Mouse (Mus musculus): ENCODE data around the gene Tspo.

GRCm38 (mm10) chr15:83567728-83568127 lies 4.3 kb downstream of the Tspo start:
- TF ChIP-seq EP300 (IDR thresholded peaks at IDR 0.05; ENCODE audit: low read depth in 1 of 2, low read length in 2 of 2) (no peak), CTCF (IDR thresholded peaks at IDR 0.05 in 2 of 3, conservative IDR thresholded peaks at IDR 0.05 in 1 of 3; ENCODE audit: control insufficient read depth in 1 of 3, insufficient read depth in 1 of 3, low read depth in 2 of 3, low read length in 3 of 3, poor library complexity in 1 of 3, severe bottlenecking in 1 of 3) (no peak), POLR2A (IDR thresholded peaks at IDR 0.05; ENCODE audit: control insufficient read depth in 1 of 2, insufficient read depth in 1 of 2, low read depth in 1 of 2, low read length in 2 of 2, poor library complexity in 1 of 2) (no peak), MAZ (IDR thresholded peaks at IDR 0.05; ENCODE audit: low read depth, low read length) (no peak), RAD21 (IDR thresholded peaks at IDR 0.05; ENCODE audit: low read depth, low read length) (no peak), E2F4 (IDR thresholded peaks at IDR 0.05; ENCODE audit: borderline replicate concordance, low read depth, low read length) (no peak), JUND (IDR thresholded peaks at IDR 0.05; ENCODE audit: low read depth, low read length) (no peak), ZMIZ1 (IDR thresholded peaks at IDR 0.05; ENCODE audit: low read depth, low read length) (no peak), SMC3 (IDR thresholded peaks at IDR 0.05; ENCODE audit: low read depth, low read length) (no peak), GABPA (IDR thresholded peaks at IDR 0.05; ENCODE audit: low read depth, low read length) (no peak), GATA1 (IDR thresholded peaks at IDR 0.05; ENCODE audit: low read depth, low read length) (no peak), POLR2AphosphoS5 (IDR thresholded peaks at IDR 0.05; ENCODE audit: borderline replicate concordance, low read depth, low read length) (no peak), MEF2A (IDR thresholded peaks at IDR 0.05; ENCODE audit: extremely low read depth, insufficient replicate concordance, low read depth, low read length, poor library complexity, severe bottlenecking) (no peak), ZNF384 (IDR thresholded peaks at IDR 0.05; ENCODE audit: low read depth, low read length) (no peak)

Data from MEL (cell line).